Mouse (Mus musculus): ENCODE measurements at regions not wholly inside any gene's neighbourhood (a gene's known extent, or its start where the extent isn't known, plus 50 kb on each side); places are given as distances from the start of the nearest gene placed in this dataset.

DNA sequence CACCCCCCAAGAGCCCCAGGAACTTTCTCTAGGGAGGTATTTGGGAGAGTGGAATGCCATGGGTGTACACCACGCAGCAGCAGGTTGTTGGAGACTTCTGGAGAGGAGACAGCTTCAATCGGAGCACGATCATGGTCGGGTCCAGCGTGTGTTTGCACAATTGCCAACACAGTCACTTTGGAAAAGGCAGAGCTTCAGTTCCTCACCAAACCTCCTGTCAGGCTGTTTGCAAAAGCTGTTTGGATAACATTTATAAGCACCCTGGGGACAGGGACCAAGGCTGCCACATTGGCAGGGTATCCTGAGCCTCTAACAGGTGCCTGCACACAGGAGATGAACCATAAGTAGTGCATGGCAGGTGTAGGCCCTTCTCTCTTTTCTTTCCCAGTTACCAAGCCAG is 155.8 kb downstream of the Uaca start:
- Histone ChIP-seq H3K4me1 (ENCODE audit: control insufficient read depth in 1 of 2, insufficient read depth in 2 of 2) (no peaks in the 10 kb centered on the region), H3K27ac (ENCODE audit: insufficient read depth, low read depth) (no peak overlapping the region), H3K4me2 (ENCODE audit: insufficient read depth, low read depth, poor library complexity, severe bottlenecking) (no peak overlapping the region), H3K27me3 (replicated peaks) (peaks cover 52% of the 10 kb centered on the region), H3K79me2 (replicated peaks; ENCODE audit: control insufficient read depth, extremely low read depth, insufficient read depth, poor library complexity, severe bottlenecking) (no peaks in the 10 kb centered on the region), H3K4me3 (replicated peaks in 1 of 3; ENCODE audit: low read depth in 2 of 3, low read length in 2 of 3, poor library complexity in 1 of 3) (no peak overlapping the region), H3K9me3 (replicated peaks; ENCODE audit: low read length) (no peaks in the 10 kb centered on the region), H3K9ac (ENCODE audit: insufficient read depth, low read depth) (no peak overlapping the region), H3K36me3 (replicated peaks in 1 of 2; ENCODE audit: control insufficient read depth in 1 of 2, insufficient read depth in 1 of 2, low read length in 1 of 2) (no peaks in the 10 kb centered on the region)
- TF ChIP-seq MEF2A (IDR thresholded peaks at IDR 0.05; ENCODE audit: borderline replicate concordance, low read depth, low read length) (no peak), JUN (IDR thresholded peaks at IDR 0.05; ENCODE audit: insufficient read depth, low read depth, low read length) (no peak), IRF4 (IDR thresholded peaks at IDR 0.05; ENCODE audit: low read depth, low read length) (no peak), UBTF (IDR thresholded peaks at IDR 0.05; ENCODE audit: low read depth, low read length) (no peak), ZC3H11A (IDR thresholded peaks at IDR 0.05; ENCODE audit: low read depth, low read length) (no peak), ZKSCAN1 (IDR thresholded peaks at IDR 0.05; ENCODE audit: borderline replicate concordance, low read depth, low read length) (no peak), ELF1 (IDR thresholded peaks at IDR 0.05; ENCODE audit: low read depth, low read length) (no peak), TCF12 (IDR thresholded peaks at IDR 0.05; ENCODE audit: low read depth, low read length) (no peak), KAT2A (IDR thresholded peaks at IDR 0.05; ENCODE audit: insufficient replicate concordance, low read length) (no peak), MXI1 (IDR thresholded peaks at IDR 0.05; ENCODE audit: low read depth, low read length) (no peak), CTCF (conservative IDR thresholded peaks at IDR 0.05 in 1 of 2, IDR thresholded peaks at IDR 0.05 in 1 of 2; ENCODE audit: low read depth in 2 of 2, low read length in 2 of 2) (no peak), JUND (conservative IDR thresholded peaks at IDR 0.05; ENCODE audit: low read depth, low read length) (no peak)
- dilution Hi-C loops (cut with MboI; ENCODE audit: extremely low pct_ligation_motif_present, extremely low pct_unique_long_range_greater_than_20kb, low sequenced_read_pairs) (no loop called here), in situ Hi-C loops (cut with MboI; ENCODE audit: low pct_ligation_motif_present, low pct_unique_long_range_greater_than_20kb, low sequenced_read_pairs) (no loop called here)
- DNase-seq (ENCODE audit: extremely low read depth) = no peak

- Histone ChIP-seq H3K27ac (ENCODE audit: insufficient read depth, low read depth) (no peak overlapping the region), H3K9me3 (replicated peaks; ENCODE audit: low read length) (no peaks in the 10 kb centered on the region), H3K9ac (ENCODE audit: insufficient read depth, low read depth) (no peak overlapping the region), H3K36me3 (replicated peaks in 1 of 2; ENCODE audit: control insufficient read depth in 1 of 2, insufficient read depth in 1 of 2, low read length in 1 of 2) (no peaks in the 10 kb centered on the region), H3K79me2 (replicated peaks; ENCODE audit: control insufficient read depth, extremely low read depth, insufficient read depth, poor library complexity, severe bottlenecking) (no peaks in the 10 kb centered on the region), H3K27me3 (replicated peaks) (peaks cover 43% of the 10 kb centered on the region), H3K4me3 (replicated peaks in 1 of 3; ENCODE audit: low read depth in 2 of 3, low read length in 2 of 3, poor library complexity in 1 of 3) (no peak overlapping the region), H3K4me1 (ENCODE audit: control insufficient read depth in 1 of 2, insufficient read depth in 2 of 2) (no peaks in the 10 kb centered on the region), H3K4me2 (ENCODE audit: insufficient read depth, low read depth, poor library complexity, severe bottlenecking) (no peak overlapping the region)
- no peak for TF ChIP-seq ELF1 (IDR thresholded peaks at IDR 0.05; ENCODE audit: low read depth, low read length)
- TF ChIP-seq HCFC1 (IDR thresholded peaks at IDR 0.05; ENCODE audit: low read depth, low read length) = no peak
- no peak for TF ChIP-seq PAX5 (IDR thresholded peaks at IDR 0.05; ENCODE audit: low read length)
- no peak for TF ChIP-seq USF1 (IDR thresholded peaks at IDR 0.05; ENCODE audit: low read depth, low read length)
- TF ChIP-seq EP300 (IDR thresholded peaks at IDR 0.05; ENCODE audit: low read length) = no peak
- no peak for TF ChIP-seq MAFK (IDR thresholded peaks at IDR 0.05; ENCODE audit: insufficient replicate concordance, low read length)
- TF ChIP-seq NELFE (IDR thresholded peaks at IDR 0.05; ENCODE audit: low read depth, low read length) = no peak
- TF ChIP-seq ZMIZ1 (IDR thresholded peaks at IDR 0.05; ENCODE audit: low read depth, low read length) = no peak
- TF ChIP-seq ZNF384 (IDR thresholded peaks at IDR 0.05; ENCODE audit: low read depth, low read length) = no peak
- TF ChIP-seq POLR2A (IDR thresholded peaks at IDR 0.05; ENCODE audit: low read depth, low read length) = no peak
- TF ChIP-seq ZKSCAN1 (IDR thresholded peaks at IDR 0.05; ENCODE audit: borderline replicate concordance, low read depth, low read length) = no peak
- no peak for TF ChIP-seq E2F4 (IDR thresholded peaks at IDR 0.05; ENCODE audit: insufficient replicate concordance, low read depth, low read length)
- in situ Hi-C loops (cut with MboI; ENCODE audit: low pct_ligation_motif_present, low pct_unique_long_range_greater_than_20kb, low sequenced_read_pairs) = no loop called here
- DNase-seq (ENCODE audit: extremely low read depth) = no peak
- dilution Hi-C loops (cut with MboI; ENCODE audit: extremely low pct_ligation_motif_present, extremely low pct_unique_long_range_greater_than_20kb, low sequenced_read_pairs) = no loop called here
Measured at GRCm38 (mm10) chr9:60951071-60951561, 156.8 kb downstream of the Uaca start.
